Mouse (Mus musculus) liver, embryonic 12.5 days (tissue): ENCODE data around the gene Ttc17. TPM values are rescaled to one million over a fixed set of nuclear protein-coding genes. Genes with fewer than 3 reads are reported as not detected.
"Not testable (repeated sequence)": the region's sequence is repeated elsewhere in the genome, so short reads cannot be mapped to it uniquely, and the experiment has no call there.

Experiments
- ATAC-seq: fragments of 200-750 bp; cut with Nextera tagmentation; 2 replicates; pipeline ENCODE4 v1.8.0; 2017; ENCODE audit warnings: moderate number of reproducible peaks, mild to moderate bottlenecking, moderate library complexity
- H3K27ac ChIP-seq: fragments of 300-500 bp; sonication (generic); 2 replicates; pipeline ENCODE4 v1.5.1; 2016; ENCODE audit warnings: mild to moderate bottlenecking
- H3K27me3 ChIP-seq: fragments of 300-500 bp; sonication (generic); replicated peaks from 2 replicates; pipeline ENCODE4 v1.6.1; 2016; ENCODE audit warnings: mild to moderate bottlenecking, moderate library complexity
- H3K36me3 ChIP-seq: fragments of 300-500 bp; sonication (generic); 2 replicates; pipeline ENCODE4 v1.6.1; 2016; ENCODE audit warnings: mild to moderate bottlenecking, moderate library complexity
- H3K4me1 ChIP-seq: fragments of 300-500 bp; sonication (generic); 2 replicates; pipeline ENCODE4 v1.6.1; 2016
- H3K4me2 ChIP-seq: fragments of 300-500 bp; sonication (generic); 2 replicates; pipeline ENCODE4 v1.6.1; 2016; ENCODE audit warnings: mild to moderate bottlenecking, moderate library complexity
- H3K4me3 ChIP-seq: fragments of 300-500 bp; sonication (generic); 2 replicates; pipeline ENCODE4 v1.5.1; 2016; ENCODE audit warnings: mild to moderate bottlenecking, moderate library complexity
- H3K9ac ChIP-seq: fragments of 300-500 bp; sonication (generic); 2 replicates; pipeline ENCODE4 v1.6.1; 2016; ENCODE audit warnings: mild to moderate bottlenecking, moderate library complexity
- H3K9me3 ChIP-seq: fragments of 300-500 bp; sonication (generic); replicated peaks from 2 replicates; pipeline ENCODE4 v1.6.1; 2016; ENCODE audit warnings: mild to moderate bottlenecking, moderate library complexity
- WGBS: fragments of 180-500 bp; shearing (Covaris S2); methylation state at CpG from one replicate; pipeline ENCODE4 v1.1.7; 2016; ENCODE audit not compliant: insufficient replicate concordance; 5-methylcytosine and 5-hydroxymethylcytosine counted together
- polyA plus RNA-seq: library from polyadenylated mRNA; unstranded; fragments of >200 nt; fragmentation: Nextera tagmentation; extraction: Ambion mirVana; gene quantifications from 2 replicates; pipeline ENCODE4 v1.2.1, GENCODE M21; 2016

Gene Ttc17
- polyA plus RNA-seq, 1 experiment from 2014 or later = 8.2 TPM

DNA sequence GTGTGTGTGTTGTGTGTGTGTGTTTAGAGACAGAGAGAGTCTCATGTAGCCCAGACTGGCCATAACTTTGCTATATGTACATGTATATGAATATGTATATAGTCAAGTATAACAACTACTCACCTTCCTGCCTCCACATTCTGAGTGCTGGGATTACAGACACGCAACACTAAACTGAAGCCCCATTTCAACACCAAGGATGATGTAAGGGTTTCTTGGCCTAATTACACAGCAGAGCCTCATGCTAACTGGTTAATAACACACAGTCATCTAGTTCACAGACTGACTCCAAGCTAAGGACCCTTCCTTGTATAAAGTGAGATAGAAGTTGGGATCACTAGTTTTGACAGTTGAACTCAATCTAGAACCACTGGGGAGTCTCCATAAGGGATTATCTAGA lies 3.9 kb downstream of the Ttc17 start:
- H3K27me3 ChIP-seq = no peaks in the 10 kb centered on the region
- no peak overlapping the region for H3K27ac ChIP-seq
- no peak for ATAC-seq
- 83% methylated on average over 1 of the region's 1 CpGs for WGBS
- no peak overlapping the region for H3K4me2 ChIP-seq
- H3K9me3 ChIP-seq = no peaks in the 10 kb centered on the region
- H3K36me3 ChIP-seq = 0 out of 2 replicates have a peak, but pooled peaks cover 3% of the 10 kb centered on the region
- H3K4me1 ChIP-seq = peaks cover 42% of the 10 kb centered on the region
- no peak overlapping the region for H3K9ac ChIP-seq
- no peak overlapping the region for H3K4me3 ChIP-seq

DNA sequence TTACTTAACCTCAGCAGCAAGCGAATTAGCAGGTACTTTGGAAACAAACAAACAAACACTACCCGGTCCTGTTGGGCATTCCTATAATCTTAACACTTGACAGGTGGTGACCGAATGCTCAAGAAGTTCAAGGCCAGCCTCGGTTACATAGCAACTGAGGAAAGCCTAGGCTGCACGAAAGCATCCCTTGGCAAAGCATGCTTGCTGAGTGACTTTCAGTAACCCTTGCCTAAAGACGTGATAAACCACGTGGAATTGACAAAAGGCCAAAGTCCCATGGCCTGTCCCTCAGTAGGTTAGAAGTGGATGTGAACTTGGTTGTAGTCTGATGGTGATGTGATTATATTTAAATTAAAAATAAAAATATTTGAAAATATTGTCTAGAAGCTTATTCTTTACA lies 4.4 kb downstream of the Ttc17 start:
- no peaks in the 10 kb centered on the region for H3K27me3 ChIP-seq
- no peak overlapping the region for H3K9ac ChIP-seq
- no peak overlapping the region for H3K27ac ChIP-seq
- 80% methylated on average over 7 of the region's 7 CpGs for WGBS
- H3K36me3 ChIP-seq = 0 out of 2 replicates have a peak, but pooled peaks cover 3% of the 10 kb centered on the region
- peaks cover 37% of the 10 kb centered on the region for H3K4me1 ChIP-seq
- H3K4me2 ChIP-seq = no peak overlapping the region
- no peak for ATAC-seq
- no peaks in the 10 kb centered on the region for H3K9me3 ChIP-seq
- no peak overlapping the region for H3K4me3 ChIP-seq

DNA sequence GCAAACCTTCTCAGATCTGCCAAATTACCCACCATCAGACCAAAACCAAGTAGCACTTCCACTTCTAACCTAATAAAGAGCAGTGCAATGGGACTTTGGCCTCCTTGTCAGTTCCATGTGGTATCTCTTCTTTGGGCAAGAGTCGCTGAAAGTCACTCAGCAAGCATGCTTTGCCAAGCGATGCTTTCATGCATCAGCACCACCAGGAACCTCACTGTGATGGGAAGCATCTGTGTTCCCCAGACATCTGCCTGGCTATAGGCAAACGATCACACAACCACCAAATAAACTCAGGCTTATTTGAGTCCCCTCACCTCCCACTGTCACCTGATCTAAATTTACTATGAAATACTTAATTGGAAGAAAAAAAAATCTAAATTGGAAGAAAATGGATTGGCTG lies 5.5 kb downstream of the Ttc17 start:
- WGBS = 77% methylated on average over 3 of the region's 3 CpGs
- no peak for ATAC-seq
- Histone ChIP-seq H3K4me2 (no peak overlapping the region), H3K27ac (no peak overlapping the region), H3K9me3 (no peaks in the 10 kb centered on the region), H3K9ac (no peak overlapping the region), H3K27me3 (no peaks in the 10 kb centered on the region), H3K4me3 (no peak overlapping the region), H3K4me1 (peaks cover 37% of the 10 kb centered on the region), H3K36me3 (0 out of 2 replicates have a peak, but pooled peaks cover 3% of the 10 kb centered on the region)

DNA sequence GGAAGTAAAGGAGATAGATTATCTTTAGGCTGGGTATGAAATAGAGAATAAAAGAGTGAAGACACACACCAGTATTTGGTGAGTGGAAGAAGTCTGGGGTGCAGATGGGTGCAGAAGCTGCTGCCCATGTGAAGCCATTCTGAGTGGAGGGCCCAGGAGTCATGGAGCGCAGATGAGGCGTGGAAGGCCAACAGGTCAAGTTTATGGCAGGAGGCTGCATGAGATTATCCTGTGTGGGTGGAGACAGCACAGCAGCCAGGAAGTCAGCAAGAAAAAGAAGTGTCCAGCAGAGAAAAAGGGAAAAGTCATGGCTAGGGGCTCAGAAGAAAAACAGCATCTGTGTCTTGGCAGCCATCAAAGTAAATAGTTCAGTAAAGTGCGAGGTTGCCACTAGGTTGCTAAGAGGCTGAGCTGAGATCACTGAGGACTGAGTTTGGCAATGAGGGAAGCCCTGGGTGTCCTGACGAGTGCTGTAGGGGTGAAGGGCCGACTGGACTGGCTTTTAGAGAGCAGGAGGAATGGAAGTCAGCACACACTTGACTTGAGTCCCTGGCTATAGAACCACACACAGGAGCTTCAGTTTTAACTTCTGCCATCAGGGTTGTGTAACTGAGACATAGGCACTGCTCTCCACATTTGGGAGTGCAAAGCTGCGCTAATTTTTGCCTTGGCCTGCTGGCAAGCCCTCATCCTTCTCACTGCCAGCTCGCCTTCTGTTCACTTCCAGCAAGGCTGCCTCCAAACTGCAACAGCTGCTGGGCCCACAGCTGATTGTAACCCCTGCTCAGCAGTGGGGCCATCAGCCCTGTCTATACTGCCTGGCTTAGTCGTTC lies 8.1 kb downstream of the Ttc17 start:
- H3K4me2 ChIP-seq = no peak overlapping the region
- no peak overlapping the region for H3K4me3 ChIP-seq
- ATAC-seq = no peak
- H3K4me1 ChIP-seq = peaks cover 25% of the 10 kb centered on the region; the same call in 1 of the 2 replicates
- H3K9me3 ChIP-seq = no peaks in the 10 kb centered on the region
- no peak overlapping the region for H3K9ac ChIP-seq
- 70% methylated on average over 8 of the region's 8 CpGs for WGBS
- 0 out of 2 replicates have a peak, but pooled peaks cover 3% of the 10 kb centered on the region for H3K36me3 ChIP-seq
- H3K27me3 ChIP-seq = no peaks in the 10 kb centered on the region
- H3K27ac ChIP-seq = no peak overlapping the region

DNA sequence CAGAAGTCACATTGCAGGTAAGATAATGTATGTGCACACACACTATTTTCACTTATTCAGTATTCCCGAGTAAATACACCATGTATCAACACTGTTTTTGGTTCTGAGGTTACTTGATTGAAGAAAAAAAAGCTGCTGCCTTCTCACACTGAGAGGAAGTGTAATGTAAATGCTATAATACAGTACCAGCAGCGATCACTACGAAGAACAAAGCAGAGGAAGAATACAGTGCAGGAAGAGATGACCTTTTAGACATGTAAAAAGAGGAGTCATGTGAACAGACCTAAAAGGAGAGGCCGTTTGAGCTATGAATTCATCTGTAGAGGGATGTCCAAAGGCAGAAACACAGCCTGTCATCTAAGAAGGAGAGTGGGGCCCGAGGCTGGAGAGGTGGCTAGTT lies 9.0 kb downstream of the Ttc17 start:
- no peak for ATAC-seq
- Histone ChIP-seq H3K4me1 (peaks cover 25% of the 10 kb centered on the region; the same call in 1 of the 2 replicates), H3K36me3 (0 out of 2 replicates have a peak, but pooled peaks cover 3% of the 10 kb centered on the region), H3K27me3 (no peaks in the 10 kb centered on the region), H3K4me3 (no peak overlapping the region), H3K9ac (no peak overlapping the region), H3K9me3 (no peaks in the 10 kb centered on the region), H3K4me2 (no peak overlapping the region), H3K27ac (no peak overlapping the region)
- 69% methylated on average over 5 of the region's 5 CpGs for WGBS

DNA sequence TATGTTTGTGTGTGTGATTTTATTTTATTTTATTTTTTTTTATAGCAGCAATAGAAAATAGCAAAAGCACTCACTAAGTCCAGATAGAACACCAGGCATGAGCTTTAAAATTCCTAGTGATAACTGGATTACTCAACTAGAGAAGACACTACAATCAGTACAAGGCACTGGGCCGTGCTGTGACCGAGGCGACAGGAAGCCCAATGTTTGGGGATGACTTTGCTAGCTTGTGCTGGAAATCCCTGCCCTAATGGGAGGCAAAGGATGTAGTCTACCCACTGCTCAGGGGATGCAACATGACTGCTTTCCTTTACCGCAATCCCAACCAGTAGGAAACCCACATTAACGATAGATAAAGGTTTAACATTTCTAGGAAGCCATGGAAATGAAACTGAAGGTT lies 10.2 kb downstream of the Ttc17 start:
- Histone ChIP-seq H3K36me3 (0 out of 2 replicates have a peak, but pooled peaks cover 4% of the 10 kb centered on the region), H3K4me2 (no peak overlapping the region), H3K9ac (no peak overlapping the region), H3K9me3 (no peaks in the 10 kb centered on the region), H3K4me3 (no peak overlapping the region), H3K4me1 (peaks cover 22% of the 10 kb centered on the region; the same call in 1 of the 2 replicates), H3K27me3 (no peaks in the 10 kb centered on the region), H3K27ac (no peak overlapping the region)
- 67% methylated on average over 5 of the region's 5 CpGs for WGBS
- no peak for ATAC-seq

DNA sequence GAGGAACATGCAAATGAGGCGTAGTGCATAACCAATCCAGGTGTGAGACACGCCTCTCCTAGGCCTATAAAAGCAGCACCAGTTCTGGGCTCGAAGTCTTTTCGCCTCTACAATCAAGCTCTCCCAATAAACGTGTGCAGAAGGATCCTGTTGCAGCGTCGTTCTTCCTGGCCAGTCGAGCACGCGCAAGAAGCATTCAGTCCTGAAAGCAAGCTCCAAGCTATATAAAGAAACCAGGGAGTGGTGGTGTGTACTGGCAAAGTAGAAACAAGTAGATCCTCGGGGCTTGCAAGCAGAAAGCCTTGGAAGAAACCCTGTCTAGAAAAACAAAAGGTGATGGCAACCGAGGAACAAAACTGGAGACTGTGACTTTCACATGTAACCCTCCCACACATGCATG lies 15.4 kb downstream of the Ttc17 start:
- not testable (repeated sequence) for H3K27me3 ChIP-seq, H3K4me1 ChIP-seq, H3K4me2 ChIP-seq, ATAC-seq, H3K9me3 ChIP-seq, H3K36me3 ChIP-seq, H3K4me3 ChIP-seq, H3K27ac ChIP-seq, H3K9ac ChIP-seq
- WGBS = 89% methylated on average over 12 of the region's 12 CpGs

DNA sequence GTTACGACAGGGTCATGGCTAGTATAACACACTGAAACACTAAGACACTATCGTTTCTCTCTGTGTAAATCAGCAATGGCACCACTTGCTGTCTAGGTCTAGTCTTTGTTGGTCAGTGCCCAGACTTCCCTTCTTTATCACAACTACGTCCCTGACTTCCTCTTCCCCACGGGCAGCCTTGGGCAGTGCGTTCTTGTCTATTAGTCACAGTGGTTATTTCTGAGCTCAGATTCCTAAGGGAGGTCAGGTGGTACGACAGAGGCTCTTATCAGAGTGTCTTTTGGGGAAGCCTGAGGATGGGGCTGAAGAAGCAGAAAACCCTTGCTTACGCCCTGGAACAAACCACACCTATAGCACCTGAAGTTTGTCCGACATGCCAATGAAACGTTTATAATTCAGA lies 17.5 kb downstream of the Ttc17 start:
- H3K4me1 ChIP-seq = no peaks in the 10 kb centered on the region
- no peaks in the 10 kb centered on the region for H3K9me3 ChIP-seq
- no peak overlapping the region for H3K9ac ChIP-seq
- H3K27ac ChIP-seq = no peak overlapping the region
- H3K36me3 ChIP-seq = peaks cover 19% of the 10 kb centered on the region; the same call in 1 of the 2 replicates
- no peaks in the 10 kb centered on the region for H3K27me3 ChIP-seq
- H3K4me3 ChIP-seq = no peak overlapping the region
- H3K4me2 ChIP-seq = no peak overlapping the region
- 37% methylated on average over 9 of the region's 9 CpGs for WGBS
- no peak for ATAC-seq

DNA sequence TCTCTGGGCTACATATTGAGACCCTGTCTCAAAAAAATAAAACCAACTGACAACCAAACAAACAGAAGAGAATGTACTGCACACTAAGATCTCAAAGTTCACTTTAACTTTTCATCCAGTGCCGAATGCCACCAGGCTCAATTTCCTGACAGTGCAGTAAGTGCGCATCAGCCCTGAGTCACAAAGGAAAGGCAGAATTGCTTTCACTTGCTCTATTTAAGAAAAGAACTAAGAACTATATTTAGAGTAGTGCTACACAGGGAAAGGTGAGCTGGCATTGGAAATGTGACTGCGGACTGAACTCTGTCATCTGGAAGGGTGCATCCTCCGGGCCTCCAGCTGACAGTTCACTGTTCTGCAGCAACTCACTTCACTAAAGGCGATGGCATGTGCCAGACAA lies 18.6 kb downstream of the Ttc17 start:
- no peaks in the 10 kb centered on the region for H3K9me3 ChIP-seq
- no peaks in the 10 kb centered on the region for H3K4me1 ChIP-seq
- H3K4me2 ChIP-seq = no peak overlapping the region
- no peak overlapping the region for H3K4me3 ChIP-seq
- H3K36me3 ChIP-seq = peaks cover 25% of the 10 kb centered on the region
- ATAC-seq = no peak
- no peak overlapping the region for H3K9ac ChIP-seq
- WGBS = 83% methylated on average over 5 of the region's 5 CpGs
- H3K27me3 ChIP-seq = no peaks in the 10 kb centered on the region
- no peak overlapping the region for H3K27ac ChIP-seq

DNA sequence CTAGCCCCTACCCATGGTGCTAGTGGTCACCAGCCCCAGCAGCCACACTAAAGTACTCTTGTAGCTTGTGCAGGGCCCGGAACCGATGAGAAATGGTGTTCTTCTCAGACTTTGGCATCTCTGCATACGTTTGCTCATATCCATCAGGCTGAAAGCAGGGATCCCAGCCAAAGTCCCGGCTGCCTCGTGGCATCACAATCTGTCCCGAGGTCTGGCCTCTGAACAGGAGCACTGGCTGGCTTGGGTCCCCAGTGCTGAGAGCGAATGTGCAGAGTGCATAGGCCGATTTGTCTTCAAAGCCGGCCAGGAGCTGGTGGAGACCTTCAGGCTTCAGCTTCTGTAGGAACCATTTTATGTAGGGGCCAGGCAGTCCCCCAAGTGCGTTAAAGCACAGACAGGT lies 22.0 kb downstream of the Ttc17 start:
- not testable (repeated sequence) for H3K4me1 ChIP-seq, ATAC-seq, H3K9me3 ChIP-seq, H3K27ac ChIP-seq, H3K4me2 ChIP-seq, H3K27me3 ChIP-seq, H3K9ac ChIP-seq, H3K4me3 ChIP-seq
- 88% methylated on average over 10 of the region's 10 CpGs for WGBS
- H3K36me3 ChIP-seq = peaks cover 33% of the 10 kb centered on the region

DNA sequence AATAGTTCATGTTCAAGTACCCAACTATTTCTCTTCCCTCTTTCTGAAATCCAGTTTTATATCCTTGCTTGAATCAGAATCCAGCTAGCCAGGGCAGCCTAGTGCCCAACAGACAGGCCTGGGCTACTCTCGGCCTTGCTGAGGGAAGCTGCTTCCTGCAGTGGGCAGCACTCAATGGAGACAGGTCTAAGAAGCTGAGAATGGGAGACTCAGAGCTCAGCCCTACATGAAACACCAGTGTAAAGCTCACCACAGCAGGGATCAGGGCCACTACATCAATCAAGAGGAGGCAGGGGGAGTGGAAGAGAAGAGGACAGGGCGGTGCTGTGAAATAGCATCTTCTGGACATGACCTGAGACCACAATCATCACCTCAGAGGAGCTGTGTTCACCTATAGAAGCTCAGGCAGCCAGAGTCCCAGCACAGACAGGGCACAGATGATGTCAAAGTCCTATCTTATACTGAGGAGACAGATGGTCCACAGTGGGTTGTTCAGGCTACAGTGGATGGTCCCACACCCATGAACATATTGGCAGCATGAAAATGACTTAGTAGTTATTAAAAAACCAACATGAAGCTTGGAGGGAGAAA lies 25.3 kb downstream of the Ttc17 start:
- no peak overlapping the region for H3K9ac ChIP-seq
- 68% methylated on average over 2 of the region's 2 CpGs for WGBS
- ATAC-seq = no peak

DNA sequence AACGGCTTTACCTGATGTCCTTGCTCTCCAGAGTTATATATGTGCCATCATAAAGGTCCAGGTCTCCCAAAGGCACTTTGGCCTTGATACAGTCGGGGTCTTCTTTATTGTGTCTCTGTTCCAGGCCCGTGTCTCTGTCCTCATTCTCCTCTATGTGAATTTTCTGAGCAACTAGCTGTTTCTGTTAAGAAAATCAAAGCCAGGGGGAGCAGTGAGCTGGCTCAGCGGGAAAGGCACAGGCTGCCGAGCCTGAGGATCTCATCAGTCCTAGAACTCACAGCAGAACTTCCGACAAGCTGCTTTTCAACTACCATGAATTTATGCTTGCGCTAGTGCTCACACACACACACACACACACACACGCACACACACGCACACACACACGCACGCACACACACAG lies 27.8 kb downstream of the Ttc17 start:
- peaks cover 58% of the 10 kb centered on the region for H3K36me3 ChIP-seq
- no peak overlapping the region for H3K4me3 ChIP-seq
- ATAC-seq = no peak
- H3K27me3 ChIP-seq = no peaks in the 10 kb centered on the region
- H3K4me2 ChIP-seq = no peak overlapping the region
- H3K4me1 ChIP-seq = no peaks in the 10 kb centered on the region
- H3K27ac ChIP-seq = no peak overlapping the region
- WGBS = 83% methylated on average over 11 of the region's 11 CpGs
- H3K9me3 ChIP-seq = no peaks in the 10 kb centered on the region
- H3K9ac ChIP-seq = no peak overlapping the region

More for the DNA sequence above, 25.3 kb downstream of the Ttc17 start:
- Histone ChIP-seq H3K4me1 (no peaks in the 10 kb centered on the region), H3K36me3 (peaks cover 51% of the 10 kb centered on the region), H3K4me3 (no peak overlapping the region), H3K9me3 (no peaks in the 10 kb centered on the region), H3K27me3 (no peaks in the 10 kb centered on the region), H3K27ac (no peak overlapping the region), H3K4me2 (no peak overlapping the region)
